Mouse (Mus musculus): ENCODE results near the gene Zfp956. TPM values are rescaled to one million over a fixed set of nuclear protein-coding genes. Genes with fewer than 3 reads are reported as not detected.
"Not testable (repeated sequence)": the region's sequence is repeated elsewhere in the genome, so short reads cannot be mapped to it uniquely, and the experiment has no call there.

Gene Zfp956
- polyA plus RNA-seq, 1 experiment from 2014 or later, result 2.7 TPM

GRCm38 (mm10) chr6:47960685-47961421 lies 7.7 kb downstream of the Zfp956 start:
- Histone ChIP-seq H3K27ac (ENCODE audit: low read depth) (no peak overlapping the region), H3K27me3 (ENCODE audit: insufficient read depth, low read length) (no peaks in the 10 kb centered on the region), H3K4me1 (ENCODE audit: insufficient read depth) (no peaks in the 10 kb centered on the region), H3K9me3 (ENCODE audit: low read length) (no peaks in the 10 kb centered on the region), H3K36me3 (replicated peaks; ENCODE audit: insufficient read depth, low read length) (0 out of 2 replicates have a peak, but pooled peaks cover 23% of the 10 kb centered on the region), H3K9ac (replicated peaks) (no peak overlapping the region), H3K4me3 (ENCODE audit: low read depth, low read length) (no peak overlapping the region), H3K4me2 (ENCODE audit: low read depth, low read length) (no peak overlapping the region)
- ATAC-seq (no peak), DNase-seq (no peak)
- 80% methylated on average over 6 of the region's 6 CpGs for WGBS (ENCODE audit: insufficient replicate concordance)
- no peak for TF ChIP-seq CTCF (IDR thresholded peaks at IDR 0.05; ENCODE audit: low read depth)
- no peak for TF ChIP-seq EP300 (IDR thresholded peaks at IDR 0.05; ENCODE audit: low read depth)

DNA sequence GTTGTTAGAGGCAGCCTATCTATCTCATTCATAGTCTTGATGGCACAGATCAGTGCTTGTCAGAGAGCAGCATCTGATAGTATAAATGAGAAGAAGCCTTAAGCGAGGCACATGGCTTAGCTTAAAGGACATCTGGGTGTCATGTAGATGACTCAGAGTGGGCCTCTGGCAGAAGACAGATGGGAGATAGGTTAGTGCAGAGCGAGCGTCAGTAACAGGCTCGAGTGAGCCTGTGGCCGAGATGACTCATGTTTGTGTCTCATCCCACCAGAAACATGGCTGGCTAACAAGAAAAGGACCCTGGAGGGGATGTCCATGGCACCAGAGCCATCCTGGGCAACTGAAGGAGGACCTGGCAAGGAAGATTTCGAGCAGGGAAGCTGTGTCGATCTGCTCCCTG lies 9.9 kb downstream of the Zfp956 start:
- Histone ChIP-seq H3K9me3 (ENCODE audit: low read length) (no peaks in the 10 kb centered on the region), H3K4me2 (ENCODE audit: low read depth, low read length) (no peak overlapping the region), H3K27me3 (ENCODE audit: insufficient read depth, low read length) (no peaks in the 10 kb centered on the region), H3K27ac (ENCODE audit: low read depth) (no peak overlapping the region), H3K4me3 (ENCODE audit: low read depth, low read length) (no peak overlapping the region), H3K9ac (replicated peaks) (no peak overlapping the region), H3K36me3 (replicated peaks; ENCODE audit: insufficient read depth, low read length) (0 out of 2 replicates have a peak, but pooled peaks cover 18% of the 10 kb centered on the region), H3K4me1 (ENCODE audit: insufficient read depth) (no peaks in the 10 kb centered on the region)
- no peak for TF ChIP-seq CTCF (IDR thresholded peaks at IDR 0.05; ENCODE audit: low read depth)
- no peak for TF ChIP-seq EP300 (IDR thresholded peaks at IDR 0.05; ENCODE audit: low read depth)
- DNase-seq (no peak), ATAC-seq (no peak)
- WGBS (ENCODE audit: insufficient replicate concordance), result 81% methylated on average over 7 of the region's 7 CpGs

DNA sequence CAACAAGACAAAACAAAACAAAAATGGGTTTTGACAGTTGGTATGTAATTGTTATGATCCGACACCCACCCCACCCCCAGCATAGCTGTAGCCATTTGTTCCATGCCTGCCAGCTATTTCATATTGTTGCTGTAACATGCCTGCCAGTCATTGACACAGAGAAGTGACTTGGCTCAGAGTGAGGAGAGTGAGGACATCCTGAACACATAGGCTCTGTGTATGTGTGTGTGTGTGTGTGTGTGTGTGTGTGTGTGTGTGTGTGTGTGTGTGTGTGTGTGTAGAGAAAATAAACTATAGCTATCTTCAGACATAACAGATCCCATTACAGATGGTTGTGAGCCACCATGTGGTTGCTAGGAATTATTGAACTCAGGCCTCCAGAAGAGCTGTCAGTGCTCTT lies 15.0 kb downstream of the Zfp956 start:
- not testable (repeated sequence) for H3K27me3 ChIP-seq (ENCODE audit: insufficient read depth, low read length); H3K9ac ChIP-seq (replicated peaks); H3K4me1 ChIP-seq (ENCODE audit: insufficient read depth); H3K4me2 ChIP-seq (ENCODE audit: low read depth, low read length); H3K4me3 ChIP-seq (ENCODE audit: low read depth, low read length); H3K27ac ChIP-seq (ENCODE audit: low read depth); H3K9me3 ChIP-seq (ENCODE audit: low read length); DNase-seq; H3K36me3 ChIP-seq (replicated peaks; ENCODE audit: insufficient read depth, low read length)
- peak; percentile 43; the same call in 1 of the 2 replicates for ATAC-seq
- 57% methylated on average over 1 of the region's 1 CpGs for WGBS (ENCODE audit: insufficient replicate concordance)

DNA sequence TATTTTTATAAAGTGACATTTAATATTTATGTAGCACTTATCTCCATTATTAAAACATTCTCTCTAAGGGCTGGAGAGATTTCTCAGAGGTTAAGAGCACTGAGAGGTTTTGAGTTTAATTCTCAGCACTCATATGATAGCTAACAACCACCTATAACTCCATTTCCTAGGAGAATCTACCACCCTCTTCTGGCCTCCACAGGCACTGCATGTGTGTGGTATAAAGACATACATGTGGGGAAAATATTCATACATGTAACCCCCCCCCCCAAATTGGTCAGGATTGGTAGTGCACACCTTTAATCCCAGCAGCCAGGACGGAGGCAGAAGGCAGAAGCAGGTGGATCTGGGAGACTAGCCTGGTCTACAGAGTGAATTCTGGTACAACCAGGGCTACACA lies 21.4 kb downstream of the Zfp956 start:
- H3K27ac ChIP-seq (ENCODE audit: low read depth), result no peak overlapping the region
- no peak for DNase-seq
- no peak for TF ChIP-seq EP300 (IDR thresholded peaks at IDR 0.05; ENCODE audit: low read depth)
- peak; percentile 51 for TF ChIP-seq CTCF (IDR thresholded peaks at IDR 0.05; ENCODE audit: low read depth)
- no peaks in the 10 kb centered on the region for H3K27me3 ChIP-seq (ENCODE audit: insufficient read depth, low read length)
- no peak overlapping the region for H3K9ac ChIP-seq (replicated peaks)
- no peak overlapping the region for H3K4me3 ChIP-seq (ENCODE audit: low read depth, low read length)
- no peak overlapping the region for H3K4me2 ChIP-seq (ENCODE audit: low read depth, low read length)
- no peaks in the 10 kb centered on the region for H3K9me3 ChIP-seq (ENCODE audit: low read length)
- ATAC-seq, result no peak
- H3K4me1 ChIP-seq (ENCODE audit: insufficient read depth), result no peaks in the 10 kb centered on the region
- no peaks in the 10 kb centered on the region for H3K36me3 ChIP-seq (replicated peaks; ENCODE audit: insufficient read depth, low read length)
- 88% methylated on average over 1 of the region's 1 CpGs for WGBS (ENCODE audit: insufficient replicate concordance)

DNA sequence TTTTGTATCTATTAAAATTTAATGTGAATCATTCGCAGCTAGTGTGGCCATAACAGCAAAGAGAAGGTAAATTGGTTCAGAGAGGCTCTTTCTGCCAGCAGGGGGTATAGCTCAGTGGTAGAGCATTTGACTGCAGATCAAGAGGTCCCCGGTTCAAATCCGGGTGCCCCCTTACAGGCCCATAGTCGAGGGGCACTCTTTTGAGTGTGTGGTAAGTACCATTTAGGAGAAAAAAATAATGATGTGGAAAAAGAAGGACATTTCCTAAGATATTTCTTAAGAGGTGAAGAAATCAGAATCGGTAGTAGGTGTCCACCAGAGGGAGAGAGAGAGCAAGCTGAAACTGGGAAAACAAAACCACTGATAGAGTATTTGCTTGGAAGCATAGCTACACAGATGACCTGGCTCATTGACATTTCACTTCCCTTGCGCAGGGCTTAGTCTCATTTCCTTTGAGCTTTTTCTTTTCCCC lies 25.7 kb downstream of the Zfp956 start:
- Histone ChIP-seq H3K36me3 (replicated peaks; ENCODE audit: insufficient read depth, low read length) (no peaks in the 10 kb centered on the region), H3K27me3 (ENCODE audit: insufficient read depth, low read length) (no peaks in the 10 kb centered on the region), H3K4me3 (ENCODE audit: low read depth, low read length) (no peak overlapping the region), H3K4me1 (ENCODE audit: insufficient read depth) (no peaks in the 10 kb centered on the region), H3K4me2 (ENCODE audit: low read depth, low read length) (no peak overlapping the region), H3K27ac (ENCODE audit: low read depth) (peak overlapping the region; percentile 69; the same call in 1 of the 2 replicates), H3K9me3 (ENCODE audit: low read length) (no peaks in the 10 kb centered on the region), H3K9ac (replicated peaks) (no peak overlapping the region)
- peak; percentile 95 for ATAC-seq
- 11% methylated on average over 6 of the region's 6 CpGs for WGBS (ENCODE audit: insufficient replicate concordance)
- no peak for TF ChIP-seq EP300 (IDR thresholded peaks at IDR 0.05; ENCODE audit: low read depth)
- peak; percentile 73 for TF ChIP-seq CTCF (IDR thresholded peaks at IDR 0.05; ENCODE audit: low read depth)
- peak; percentile 73 for DNase-seq

GRCm38 (mm10) chr6:47983936-47984335 lies 30.7 kb downstream of the Zfp956 start:
- DNase-seq, result no peak

More at GRCm38 (mm10) chr6:47983936-47984335, 30.7 kb downstream of the Zfp956 start:
- Histone ChIP-seq H3K27me3 (ENCODE audit: insufficient read depth, low read length) (no peaks in the 10 kb centered on the region), H3K4me3 (ENCODE audit: low read depth, low read length) (no peak overlapping the region), H3K4me2 (ENCODE audit: low read depth, low read length) (no peak overlapping the region), H3K36me3 (replicated peaks; ENCODE audit: insufficient read depth, low read length) (no peaks in the 10 kb centered on the region), H3K9me3 (ENCODE audit: low read length) (no peaks in the 10 kb centered on the region), H3K9ac (replicated peaks) (no peak overlapping the region), H3K4me1 (ENCODE audit: insufficient read depth) (no peaks in the 10 kb centered on the region), H3K27ac (ENCODE audit: low read depth) (no peak overlapping the region)
- no peak for ATAC-seq
- WGBS (ENCODE audit: insufficient replicate concordance), result 29% methylated on average over 2 of the region's 2 CpGs
- TF ChIP-seq EP300 (IDR thresholded peaks at IDR 0.05; ENCODE audit: low read depth) (no peak), CTCF (IDR thresholded peaks at IDR 0.05; ENCODE audit: low read depth) (no peak)

All from liver, postnatal 0 days (tissue).